Mouse (Mus musculus) lung, postnatal 25 days (tissue): ENCODE measurements around the gene 4932438H23Rik.

Source experiments
- DNase-seq: peaks from one replicate; pipeline ENCODE4 v3.0.0; 2022; ENCODE audit warnings: low spot score

Gene 4932438H23Rik

DNA sequence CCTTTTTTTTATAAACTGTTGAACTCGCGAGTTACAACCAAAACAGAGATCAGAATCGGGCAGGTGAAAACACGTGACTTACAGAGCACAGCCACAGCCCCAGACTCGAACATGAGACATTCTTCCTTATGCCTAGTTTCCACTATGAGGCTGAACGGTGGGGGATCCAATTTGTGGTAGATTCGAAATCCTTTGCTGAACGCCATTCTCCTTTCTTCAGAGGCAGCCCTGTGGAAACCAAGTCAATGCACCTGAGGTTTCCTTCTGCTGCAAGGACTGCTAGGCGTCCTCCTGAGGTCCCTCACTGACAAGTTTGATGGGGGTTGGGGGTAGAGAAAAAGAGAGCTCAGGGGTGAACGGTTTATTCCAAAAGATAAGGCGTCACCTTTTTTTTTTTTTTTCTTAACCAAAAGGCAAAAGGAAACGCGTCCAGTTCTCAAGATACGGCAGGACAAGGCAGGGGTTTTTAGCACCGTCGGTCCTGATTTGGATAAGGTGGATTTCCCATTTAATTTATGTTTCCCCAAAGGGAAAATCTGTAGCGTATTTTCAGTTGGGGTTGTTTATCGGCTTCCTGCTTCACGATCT lies 84.9 kb downstream of the 4932438H23Rik start:
- DNase-seq: no peak

- no peak for DNase-seq
These were observed 89.9 kb downstream of the 4932438H23Rik start for GRCm38 (mm10) chr16:91004915-91005538.
